Mouse (Mus musculus): ENCODE measurements at regions not wholly inside any gene's neighbourhood (a gene's known extent, or its start where the extent isn't known, plus 50 kb on each side); places are given as distances from the start of the nearest gene placed in this dataset.

GRCm38 (mm10) chr13:97520988-97521547 lies 239.4 kb downstream of the Gm10260 start:
- DNase-seq (ENCODE audit: low read depth, low spot score) = peak; percentile 64

DNA sequence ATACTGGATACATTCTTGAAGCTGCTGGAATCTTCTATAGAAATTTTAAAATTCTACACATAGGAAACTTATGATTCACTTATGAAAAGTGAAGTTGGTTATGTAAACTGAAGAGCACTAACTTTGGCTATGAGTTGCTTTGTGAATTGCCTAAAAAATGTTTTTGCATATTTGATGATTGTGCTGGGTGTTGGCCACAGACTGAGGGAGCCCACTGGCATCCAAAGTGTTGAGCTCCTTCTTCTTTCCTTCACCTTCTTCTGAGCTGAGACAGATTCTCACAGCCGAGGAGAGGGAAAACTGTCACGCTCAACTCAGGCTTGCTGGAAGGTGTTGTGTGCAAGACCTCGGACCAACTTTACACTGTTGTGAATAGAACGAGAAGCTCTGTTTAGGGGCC lies 243.7 kb downstream of the Gm10260 start:
- no peak for DNase-seq (ENCODE audit: low read depth, low spot score)

DNA sequence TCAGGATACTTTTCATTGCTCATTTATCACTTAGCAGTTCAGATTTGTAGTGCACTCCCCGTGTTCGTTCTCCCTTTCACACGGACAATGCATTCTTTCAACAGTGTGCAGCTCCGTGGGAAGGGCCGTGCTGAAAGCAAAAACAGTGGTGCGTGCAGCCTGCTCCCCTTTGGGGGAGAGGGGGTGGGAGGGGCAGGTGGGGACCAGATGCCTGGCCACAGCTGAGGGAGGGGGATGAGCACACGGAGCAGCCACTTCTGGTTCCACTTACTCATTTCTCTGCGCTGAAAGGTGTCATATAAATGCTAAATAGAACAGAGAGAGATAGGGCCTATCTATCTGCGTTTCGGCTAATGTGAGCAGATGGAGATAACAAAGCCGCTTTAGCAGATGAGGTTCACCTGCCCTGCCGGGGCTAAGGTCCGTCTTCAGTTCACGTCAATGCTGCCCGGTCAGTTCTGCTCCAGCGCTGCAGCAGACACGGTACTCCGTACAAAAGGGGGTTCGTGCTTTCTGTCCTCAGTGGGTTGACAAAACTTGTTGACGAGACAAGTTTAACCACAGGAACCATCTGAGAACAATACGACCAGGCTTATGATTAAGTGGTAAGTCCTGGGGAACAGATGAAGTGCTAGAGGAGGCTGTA lies 245.9 kb downstream of the Gm10260 start:
- no peak for DNase-seq (ENCODE audit: low read depth, low spot score)

GRCm38 (mm10) chr13:97512521-97512920 lies 247.9 kb downstream of the Gm10260 start:
- DNase-seq (ENCODE audit: low read depth, low spot score) = no peak

- DNase-seq (ENCODE audit: low read depth, low spot score) = no peak
Measured at GRCm38 (mm10) chr13:97510431-97511261, 249.8 kb downstream of the Gm10260 start.

- DNase-seq (ENCODE audit: low read depth, low spot score) = no peak
Measured at GRCm38 (mm10) chr13:97504949-97505348, 255.5 kb downstream of the Gm10260 start.

GRCm38 (mm10) chr13:97503955-97504739 lies 256.3 kb downstream of the Gm10260 start:
- DNase-seq (ENCODE audit: low read depth, low spot score) = no peak

GRCm38 (mm10) chr13:97503391-97503790 lies 257.0 kb downstream of the Gm10260 start:
- DNase-seq (ENCODE audit: low read depth, low spot score) = no peak

DNA sequence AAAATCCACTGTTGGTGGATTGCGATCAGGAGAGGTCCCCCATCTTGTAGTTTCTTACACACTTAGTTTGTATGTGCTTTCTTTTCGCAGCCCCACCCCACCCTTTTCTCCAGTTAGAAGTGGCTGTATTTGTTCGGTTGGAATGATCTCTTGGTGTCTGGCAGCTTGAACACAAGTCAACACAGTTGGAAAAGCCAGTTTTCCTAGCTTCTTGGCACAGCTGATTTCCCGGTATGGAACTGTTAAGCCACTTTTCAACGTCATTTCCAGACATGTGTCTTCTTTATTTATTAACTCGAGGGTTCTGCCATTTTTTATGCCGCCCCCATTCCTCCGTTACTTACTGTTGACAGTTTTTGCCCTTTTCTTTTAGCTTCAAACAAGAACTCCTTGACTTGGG lies 259.2 kb downstream of the Enc1 start:
- DNase-seq (ENCODE audit: low read depth, low spot score) = no peak

DNA sequence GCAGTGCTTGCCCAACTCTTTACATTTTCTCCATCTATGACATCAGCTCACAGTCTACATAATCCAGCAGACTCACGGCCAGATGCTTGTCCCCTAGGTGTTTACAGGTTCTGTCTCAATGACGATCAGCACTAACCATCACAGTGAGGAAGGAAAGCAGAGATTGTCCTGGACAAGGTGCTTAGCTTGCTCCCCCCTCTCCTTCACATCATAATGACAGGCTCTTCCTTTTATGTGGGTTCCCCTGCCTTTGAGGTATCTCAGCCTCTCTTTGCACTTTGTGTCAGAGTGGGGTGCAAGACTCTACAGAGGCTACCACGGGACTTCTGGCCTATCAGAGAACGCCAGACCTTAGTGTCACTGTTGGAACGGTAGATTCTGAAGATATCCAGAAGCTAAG lies 258.1 kb downstream of the Enc1 start:
- no peak for DNase-seq (ENCODE audit: low read depth, low spot score)

GRCm38 (mm10) chr13:97497928-97498327 lies 257.0 kb downstream of the Enc1 start:
- DNase-seq (ENCODE audit: low read depth, low spot score) = no peak

DNA sequence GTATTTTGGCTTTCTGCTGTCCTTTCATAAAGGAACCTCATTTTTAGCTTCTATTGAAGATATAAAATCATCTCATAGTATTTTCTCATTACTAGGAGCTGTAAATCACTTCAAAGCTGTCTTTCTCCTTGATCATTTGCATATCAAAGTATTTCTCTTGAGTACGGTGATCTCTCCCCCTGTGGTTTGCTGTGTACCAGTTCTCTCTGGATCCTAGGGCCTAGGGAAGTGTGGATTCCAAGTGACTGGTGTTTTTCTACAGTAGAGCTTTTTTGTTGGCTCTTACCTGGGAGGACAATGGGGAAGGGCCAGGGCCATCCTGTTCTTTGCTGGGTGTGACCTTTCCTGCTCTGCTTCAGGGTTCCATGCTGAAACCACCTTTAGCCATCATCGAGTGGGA lies 253.9 kb downstream of the Enc1 start:
- DNase-seq (ENCODE audit: low read depth, low spot score) = peak; percentile 88

GRCm38 (mm10) chr13:97493836-97494235 lies 252.9 kb downstream of the Enc1 start:
- DNase-seq (ENCODE audit: low read depth, low spot score) = no peak

GRCm38 (mm10) chr13:97492958-97493735 lies 252.2 kb downstream of the Enc1 start:
- DNase-seq (ENCODE audit: low read depth, low spot score) = no peak

- no peak for DNase-seq (ENCODE audit: low read depth, low spot score)
Measured at GRCm38 (mm10) chr13:97491865-97492847, 251.3 kb downstream of the Enc1 start.

GRCm38 (mm10) chr13:97490131-97490530 lies 249.2 kb downstream of the Enc1 start:
- DNase-seq (ENCODE audit: low read depth, low spot score) = no peak

GRCm38 (mm10) chr13:97489721-97490120 lies 248.8 kb downstream of the Enc1 start:
- no peak for DNase-seq (ENCODE audit: low read depth, low spot score)

DNA sequence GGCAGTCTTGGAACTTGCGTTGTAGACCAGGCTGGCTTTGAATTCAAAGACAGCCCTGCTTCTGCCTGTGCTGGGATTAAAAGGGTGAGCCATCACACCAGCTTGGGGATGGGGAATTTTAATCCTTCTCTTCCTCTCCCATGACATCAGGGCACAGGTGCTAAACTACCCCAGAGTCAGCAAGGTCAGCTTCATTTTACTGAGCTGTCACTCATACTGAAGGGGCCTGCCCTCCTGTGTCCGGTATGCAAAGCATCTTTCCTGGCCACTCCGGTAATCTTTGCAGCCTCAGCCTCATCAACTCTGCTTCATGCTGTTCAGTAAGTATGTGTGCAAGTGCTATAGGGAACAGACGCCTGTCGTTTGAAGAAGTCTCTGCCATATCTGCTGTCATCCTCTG lies 248.1 kb downstream of the Enc1 start:
- DNase-seq (ENCODE audit: low read depth, low spot score) = no peak

DNA sequence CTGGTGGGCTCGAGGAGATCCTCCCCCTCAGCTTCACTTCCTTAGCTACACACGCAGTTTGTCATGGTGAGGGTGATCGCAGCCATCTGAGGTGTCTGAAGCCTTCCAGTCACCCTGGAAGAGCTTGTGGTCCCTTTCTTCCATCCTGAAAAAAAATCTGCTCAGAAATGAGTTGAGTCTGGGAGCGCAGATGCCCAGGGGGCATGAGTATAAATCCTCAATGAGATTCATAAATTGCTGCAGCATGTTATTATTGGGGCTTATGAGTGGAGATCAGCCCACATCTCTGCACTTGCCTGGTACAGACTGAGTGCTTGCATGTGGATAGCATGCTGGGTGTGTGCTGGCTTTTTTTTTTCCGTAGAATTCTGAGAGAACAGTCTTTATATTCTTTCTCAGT lies 247.6 kb downstream of the Enc1 start:
- DNase-seq (ENCODE audit: low read depth, low spot score) = no peak

All from ES-CJ7 (cell line).